Mouse (Mus musculus) heart, embryonic 14.5 days (tissue): ENCODE data around the gene Mrgprh. TPM values are rescaled to one million over a fixed set of nuclear protein-coding genes. Genes with fewer than 3 reads are reported as not detected.

Experiments used
- ATAC-seq: fragments of 200-750 bp; cut with Nextera tagmentation; 2 replicates; pipeline ENCODE4 v1.8.0; 2017; ENCODE audit warnings: low read depth, moderate TSS enrichment; ENCODE audit not compliant: insufficient number of reproducible peaks, insufficient read depth, low FRiP score
- H3K27ac ChIP-seq, 2 experiments: fragments of 200-500 bp in 1 of 2; fragments of 300-500 bp in 1 of 2; sonication (generic) in 1 of 2; replicated peaks in 1 of 2; 2 replicates each; pipeline ENCODE4 v1.5.1; 2012 to 2014; ENCODE audit warnings: low read depth in 2 of 2, low read length in 2 of 2, control low read depth in 1 of 2, mild to moderate bottlenecking in 1 of 2, mixed read lengths in 1 of 2; ENCODE audit not compliant: control insufficient read depth in 1 of 2, insufficient read depth in 1 of 2
- H3K27me3 ChIP-seq: fragments of 300-500 bp; sonication (generic); 2 replicates; pipeline ENCODE4 v1.6.1; 2014; ENCODE audit warnings: mild to moderate bottlenecking, low read length, control low read depth; ENCODE audit not compliant: control insufficient read depth, insufficient read depth
- H3K36me3 ChIP-seq: fragments of 300-500 bp; sonication (generic); 2 replicates; pipeline ENCODE4 v1.6.1; 2014; ENCODE audit warnings: mild to moderate bottlenecking, control low read depth, low read length, mixed read lengths; ENCODE audit not compliant: control insufficient read depth, insufficient read depth
- H3K4me1 ChIP-seq, 2 experiments: fragments of 200-500 bp in 1 of 2; fragments of 300-500 bp in 1 of 2; sonication (generic) in 1 of 2; 2 replicates each; pipeline ENCODE4 v1.6.1; 2012 to 2014; ENCODE audit warnings: low read length in 2 of 2, control low read depth in 1 of 2, mixed read lengths in 1 of 2; ENCODE audit not compliant: control insufficient read depth in 2 of 2, insufficient read depth in 2 of 2
- H3K4me2 ChIP-seq: fragments of 300-500 bp; sonication (generic); 2 replicates; pipeline ENCODE4 v1.6.1; 2014; ENCODE audit warnings: mild to moderate bottlenecking, low read length
- H3K4me3 ChIP-seq, 2 experiments: fragments of 200-500 bp in 1 of 2; fragments of 300-500 bp in 1 of 2; sonication (generic) in 1 of 2; 2 replicates each; pipeline ENCODE4 v1.5.1; 2012 to 2014; ENCODE audit warnings: low read length in 2 of 2, mild to moderate bottlenecking in 2 of 2, control low read depth in 1 of 2, low read depth in 1 of 2, moderate library complexity in 1 of 2; ENCODE audit not compliant: control insufficient read depth in 1 of 2, insufficient read depth in 1 of 2
- H3K9ac ChIP-seq: fragments of 300-500 bp; sonication (generic); 2 replicates; pipeline ENCODE4 v1.6.1; 2014; ENCODE audit warnings: mild to moderate bottlenecking, low read length
- H3K9me3 ChIP-seq: fragments of 300-500 bp; sonication (generic); 2 replicates; pipeline ENCODE4 v1.6.1; 2016; ENCODE audit warnings: low read length, control low read depth; ENCODE audit not compliant: control insufficient read depth
- WGBS: fragments of 180-500 bp; shearing (Covaris S2); extraction: QIAGEN DNeasy Blood & Tissue Kit; methylation state at CpG from one replicate; pipeline ENCODE4 v1.1.7; 2014; 5-methylcytosine and 5-hydroxymethylcytosine counted together
- polyA plus RNA-seq: library from polyadenylated mRNA; unstranded; fragments of >200 nt; fragmentation: Nextera tagmentation; extraction: Ambion mirVana; gene quantifications from 2 replicates; pipeline ENCODE4 v1.2.1, GENCODE M21; 2014

Gene Mrgprh
- polyA plus RNA-seq, 1 experiment from 2014 or later: 0.09 TPM

GRCm38 (mm10) chr17:12851689-12852088 lies 24.1 kb upstream of the Mrgprh start:
- ATAC-seq: no peak
- H3K27me3 ChIP-seq: no peaks in the 10 kb centered on the region
- H3K4me3 ChIP-seq: no peak overlapping the region
- H3K9ac ChIP-seq: no peak overlapping the region
- no peak overlapping the region for H3K4me2 ChIP-seq
- H3K36me3 ChIP-seq: no peaks in the 10 kb centered on the region
- no peaks in the 10 kb centered on the region for H3K9me3 ChIP-seq
- no peak overlapping the region for H3K27ac ChIP-seq
- no peaks in the 10 kb centered on the region for H3K4me1 ChIP-seq
- 74% methylated on average over 11 of the region's 11 CpGs for WGBS

- no peaks in the 10 kb centered on the region for H3K27me3 ChIP-seq
- no peak overlapping the region for H3K4me2 ChIP-seq
- H3K27ac ChIP-seq: no peak overlapping the region
- no peaks in the 10 kb centered on the region for H3K9me3 ChIP-seq
- 68% methylated on average over 2 of the region's 2 CpGs for WGBS
- H3K9ac ChIP-seq: no peak overlapping the region
- no peaks in the 10 kb centered on the region for H3K36me3 ChIP-seq
- H3K4me3 ChIP-seq: no peak overlapping the region
- ATAC-seq: no peak
- no peaks in the 10 kb centered on the region for H3K4me1 ChIP-seq
These were observed 22.0 kb upstream of the Mrgprh start for GRCm38 (mm10) chr17:12853821-12854220.

- Histone ChIP-seq H3K9ac (no peak overlapping the region), H3K27ac (no peak overlapping the region), H3K27me3 (no peaks in the 10 kb centered on the region), H3K4me2 (no peak overlapping the region), H3K36me3 (no peaks in the 10 kb centered on the region), H3K4me3 (no peak overlapping the region), H3K4me1 (no peaks in the 10 kb centered on the region), H3K9me3 (no peaks in the 10 kb centered on the region)
- no peak for ATAC-seq
- WGBS: 93% methylated on average over 11 of the region's 11 CpGs
These were observed 21.4 kb upstream of the Mrgprh start for GRCm38 (mm10) chr17:12854386-12854785.

GRCm38 (mm10) chr17:12857395-12857794 lies 18.4 kb upstream of the Mrgprh start:
- H3K27me3 ChIP-seq: no peaks in the 10 kb centered on the region
- ATAC-seq: no peak

GRCm38 (mm10) chr17:12858072-12858471 lies 17.8 kb upstream of the Mrgprh start:
- H3K9me3 ChIP-seq: no peaks in the 10 kb centered on the region
- no peak overlapping the region for H3K27ac ChIP-seq
- no peak overlapping the region for H3K9ac ChIP-seq
- ATAC-seq: no peak
- H3K4me2 ChIP-seq: no peak overlapping the region
- no peaks in the 10 kb centered on the region for H3K36me3 ChIP-seq
- H3K27me3 ChIP-seq: no peaks in the 10 kb centered on the region
- no peaks in the 10 kb centered on the region for H3K4me1 ChIP-seq
- WGBS: 48% methylated on average over 4 of the region's 4 CpGs
- no peak overlapping the region for H3K4me3 ChIP-seq

More at GRCm38 (mm10) chr17:12857395-12857794, 18.4 kb upstream of the Mrgprh start:
- no peak overlapping the region for H3K4me3 ChIP-seq
- WGBS: 46% methylated on average over 3 of the region's 3 CpGs
- no peak overlapping the region for H3K4me2 ChIP-seq
- H3K9me3 ChIP-seq: no peaks in the 10 kb centered on the region
- H3K4me1 ChIP-seq: no peaks in the 10 kb centered on the region
- H3K9ac ChIP-seq: no peak overlapping the region
- no peaks in the 10 kb centered on the region for H3K36me3 ChIP-seq
- H3K27ac ChIP-seq: no peak overlapping the region

GRCm38 (mm10) chr17:12859006-12859520 lies 16.8 kb upstream of the Mrgprh start:
- no peak overlapping the region for H3K4me3 ChIP-seq
- H3K27ac ChIP-seq: no peak overlapping the region
- H3K27me3 ChIP-seq: no peaks in the 10 kb centered on the region
- H3K9me3 ChIP-seq: no peaks in the 10 kb centered on the region
- no peak for ATAC-seq
- 74% methylated on average over 8 of the region's 8 CpGs for WGBS
- no peak overlapping the region for H3K4me2 ChIP-seq
- H3K9ac ChIP-seq: no peak overlapping the region
- H3K36me3 ChIP-seq: no peaks in the 10 kb centered on the region
- no peaks in the 10 kb centered on the region for H3K4me1 ChIP-seq

GRCm38 (mm10) chr17:12864111-12864510 lies 11.7 kb upstream of the Mrgprh start:
- Histone ChIP-seq H3K27ac (no peak overlapping the region), H3K4me1 (peaks cover 6 to 16% of the 10 kb centered on the region in 2 experiments), H3K36me3 (no peaks in the 10 kb centered on the region), H3K9ac (no peak overlapping the region), H3K27me3 (no peaks in the 10 kb centered on the region), H3K4me2 (no peak overlapping the region), H3K4me3 (no peak overlapping the region), H3K9me3 (no peaks in the 10 kb centered on the region)
- no peak for ATAC-seq

- Histone ChIP-seq H3K27ac (no peak overlapping the region), H3K9ac (no peak overlapping the region), H3K4me1 (peaks cover 6 to 16% of the 10 kb centered on the region in 2 experiments), H3K4me3 (no peak overlapping the region), H3K4me2 (no peak overlapping the region), H3K9me3 (no peaks in the 10 kb centered on the region), H3K27me3 (no peaks in the 10 kb centered on the region), H3K36me3 (no peaks in the 10 kb centered on the region)
- 51% methylated on average over 3 of the region's 3 CpGs for WGBS
- no peak for ATAC-seq
These were observed 10.4 kb upstream of the Mrgprh start for GRCm38 (mm10) chr17:12865407-12865806.
